Mouse (Mus musculus): ENCODE results near the gene Adamtsl1. TPM values are rescaled to one million over a fixed set of nuclear protein-coding genes. Genes with fewer than 3 reads are reported as not detected.
A peak's percentile ranks its signal among the peaks of the same experiment; 100 is the strongest.

Adamtsl1 gene
- total RNA-seq, 1 experiment, result 6.3 TPM

GRCm38 (mm10) chr4:85783768-85784379, 269.9 kb downstream of the Adamtsl1 start:
- DNase-seq (ENCODE audit: low read depth, low spot score), result no peak
- TF ChIP-seq ZNF384 (IDR thresholded peaks at IDR 0.05; ENCODE audit: low read depth, low read length), result no peak
- no peak for TF ChIP-seq HCFC1 (IDR thresholded peaks at IDR 0.05; ENCODE audit: borderline replicate concordance, insufficient read depth, low read length)
- TF ChIP-seq MAFK (IDR thresholded peaks at IDR 0.05; ENCODE audit: insufficient read depth, low read depth, low read length), result no peak
- no peak overlapping the region for H3K4me3 ChIP-seq (ENCODE audit: insufficient read depth in 1 of 2, low read depth in 1 of 2, low read length in 2 of 2, poor library complexity in 1 of 2, severe bottlenecking in 1 of 2)
- H3K9me3 ChIP-seq (ENCODE audit: control insufficient read depth, insufficient read depth, low read depth, low read length), result no peaks in the 10 kb centered on the region
- in situ Hi-C loops (cut with MboI; ENCODE audit: low sequenced_read_pairs in 2 of 2, unreplicated experiment in 2 of 2), result no loop called here
- no peaks in the 10 kb centered on the region for H3K4me1 ChIP-seq (ENCODE audit: control insufficient read depth in 2 of 2, insufficient read depth in 2 of 2, low read length in 2 of 2, poor library complexity in 1 of 2)
- no peak overlapping the region for H3K9ac ChIP-seq (ENCODE audit: insufficient read depth, low read depth, low read length, poor library complexity, severe bottlenecking)
- H3K27ac ChIP-seq (ENCODE audit: insufficient read depth, low read depth, low read length, poor library complexity, severe bottlenecking), result no peak overlapping the region
- no peaks in the 10 kb centered on the region for H3K36me3 ChIP-seq (ENCODE audit: control insufficient read depth, insufficient read depth, low read length, poor library complexity, severe bottlenecking)

GRCm38 (mm10) chr4:85784428-85784827, 270.5 kb downstream of the Adamtsl1 start:
- no peaks in the 10 kb centered on the region for H3K9me3 ChIP-seq (ENCODE audit: control insufficient read depth, insufficient read depth, low read depth, low read length)
- H3K4me1 ChIP-seq (ENCODE audit: control insufficient read depth in 2 of 2, insufficient read depth in 2 of 2, low read length in 2 of 2, poor library complexity in 1 of 2), result no peaks in the 10 kb centered on the region
- no peak overlapping the region for H3K27ac ChIP-seq (ENCODE audit: insufficient read depth, low read depth, low read length, poor library complexity, severe bottlenecking)
- DNase-seq (ENCODE audit: low read depth, low spot score), result no peak
- no peak overlapping the region for H3K4me3 ChIP-seq (ENCODE audit: insufficient read depth in 1 of 2, low read depth in 1 of 2, low read length in 2 of 2, poor library complexity in 1 of 2, severe bottlenecking in 1 of 2)
- H3K36me3 ChIP-seq (ENCODE audit: control insufficient read depth, insufficient read depth, low read length, poor library complexity, severe bottlenecking), result no peaks in the 10 kb centered on the region
- no peak overlapping the region for H3K9ac ChIP-seq (ENCODE audit: insufficient read depth, low read depth, low read length, poor library complexity, severe bottlenecking)
- in situ Hi-C loops (cut with MboI; ENCODE audit: low sequenced_read_pairs in 2 of 2, unreplicated experiment in 2 of 2), result no loop called here
- TF ChIP-seq HCFC1 (IDR thresholded peaks at IDR 0.05; ENCODE audit: borderline replicate concordance, insufficient read depth, low read length), result no peak
- no peak for TF ChIP-seq ZNF384 (IDR thresholded peaks at IDR 0.05; ENCODE audit: low read depth, low read length)

DNA sequence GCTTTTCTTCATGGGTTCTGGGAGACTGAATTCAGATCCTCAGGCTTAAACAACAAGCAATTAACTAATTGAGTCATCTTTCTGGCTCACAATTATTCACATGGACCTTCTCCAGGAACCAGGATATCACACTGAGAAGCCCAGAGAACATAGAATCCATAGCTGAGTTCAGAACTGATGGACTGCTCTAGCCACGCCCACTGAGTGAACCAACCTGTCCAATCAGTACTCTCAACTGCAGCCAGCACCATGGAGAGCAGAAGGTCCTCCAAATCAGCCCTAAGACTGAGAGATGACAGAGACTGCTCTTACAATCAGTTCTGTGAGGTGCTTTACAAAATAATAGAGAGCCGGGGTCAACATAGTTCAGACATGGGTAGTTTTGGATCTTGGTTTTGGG, 276.3 kb downstream of the Adamtsl1 start:
- Histone ChIP-seq H3K9ac (ENCODE audit: insufficient read depth, low read depth, low read length, poor library complexity, severe bottlenecking) (no peak overlapping the region), H3K4me1 (ENCODE audit: control insufficient read depth in 2 of 2, insufficient read depth in 2 of 2, low read length in 2 of 2, poor library complexity in 1 of 2) (no peaks in the 10 kb centered on the region), H3K9me3 (ENCODE audit: control insufficient read depth, insufficient read depth, low read depth, low read length) (no peaks in the 10 kb centered on the region), H3K4me3 (ENCODE audit: insufficient read depth in 1 of 2, low read depth in 1 of 2, low read length in 2 of 2, poor library complexity in 1 of 2, severe bottlenecking in 1 of 2) (no peak overlapping the region), H3K27ac (ENCODE audit: insufficient read depth, low read depth, low read length, poor library complexity, severe bottlenecking) (no peak overlapping the region), H3K36me3 (ENCODE audit: control insufficient read depth, insufficient read depth, low read length, poor library complexity, severe bottlenecking) (no peaks in the 10 kb centered on the region)
- in situ Hi-C loops (cut with MboI; ENCODE audit: low sequenced_read_pairs in 2 of 2, unreplicated experiment in 2 of 2), result no loop called here
- peak; percentile 40 for DNase-seq (ENCODE audit: low read depth, low spot score)
- TF ChIP-seq HCFC1 (IDR thresholded peaks at IDR 0.05; ENCODE audit: borderline replicate concordance, insufficient read depth, low read length) (no peak), CHD2 (IDR thresholded peaks at IDR 0.05; ENCODE audit: low read depth, low read length) (no peak), ZNF384 (IDR thresholded peaks at IDR 0.05; ENCODE audit: low read depth, low read length) (no peak), MAFK (IDR thresholded peaks at IDR 0.05; ENCODE audit: insufficient read depth, low read depth, low read length) (peak; percentile 89), ZC3H11A (IDR thresholded peaks at IDR 0.05; ENCODE audit: borderline replicate concordance, low read depth, low read length) (no peak)

DNA sequence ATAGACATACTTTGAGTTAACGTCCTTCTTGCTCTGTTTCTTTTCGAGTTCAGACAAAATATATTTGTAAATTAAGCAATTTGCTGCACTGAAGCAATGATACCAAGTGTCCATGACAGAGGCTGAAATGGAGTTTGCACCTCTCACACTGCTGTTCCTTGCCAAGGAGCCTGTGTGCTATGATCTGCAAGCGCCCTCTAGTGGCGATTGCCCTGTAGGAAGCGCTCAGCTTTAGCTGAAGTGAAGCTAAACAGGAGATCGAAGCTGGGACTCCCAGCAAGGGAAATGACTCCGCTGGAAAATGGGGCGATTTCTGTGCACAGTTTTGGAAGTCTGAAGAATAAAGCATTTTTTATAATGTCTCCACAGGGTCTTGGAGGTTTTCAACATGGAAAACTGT, 287.8 kb downstream of the Adamtsl1 start:
- TF ChIP-seq ZC3H11A (IDR thresholded peaks at IDR 0.05; ENCODE audit: borderline replicate concordance, low read depth, low read length) (peak; percentile 76; the same call in 1 of the 2 replicates), ZNF384 (IDR thresholded peaks at IDR 0.05; ENCODE audit: low read depth, low read length) (no peak)
- Histone ChIP-seq H3K27ac (ENCODE audit: insufficient read depth, low read depth, low read length, poor library complexity, severe bottlenecking) (no peak overlapping the region), H3K9me3 (ENCODE audit: control insufficient read depth, insufficient read depth, low read depth, low read length) (no peaks in the 10 kb centered on the region), H3K4me3 (ENCODE audit: insufficient read depth in 1 of 2, low read depth in 1 of 2, low read length in 2 of 2, poor library complexity in 1 of 2, severe bottlenecking in 1 of 2) (no peak overlapping the region), H3K9ac (ENCODE audit: insufficient read depth, low read depth, low read length, poor library complexity, severe bottlenecking) (no peak overlapping the region), H3K4me1 (ENCODE audit: control insufficient read depth in 2 of 2, insufficient read depth in 2 of 2, low read length in 2 of 2, poor library complexity in 1 of 2) (no peaks in the 10 kb centered on the region), H3K36me3 (ENCODE audit: control insufficient read depth, insufficient read depth, low read length, poor library complexity, severe bottlenecking) (no peaks in the 10 kb centered on the region)
- in situ Hi-C loops (cut with MboI; ENCODE audit: low sequenced_read_pairs in 2 of 2, unreplicated experiment in 2 of 2), result loop anchor here (5.0 to 25.0 kb wide), 3 partner anchors 390 to 640 kb away; no protein-coding TSS in a partner anchor
- peak; percentile 79 for DNase-seq (ENCODE audit: low read depth, low spot score)

DNA sequence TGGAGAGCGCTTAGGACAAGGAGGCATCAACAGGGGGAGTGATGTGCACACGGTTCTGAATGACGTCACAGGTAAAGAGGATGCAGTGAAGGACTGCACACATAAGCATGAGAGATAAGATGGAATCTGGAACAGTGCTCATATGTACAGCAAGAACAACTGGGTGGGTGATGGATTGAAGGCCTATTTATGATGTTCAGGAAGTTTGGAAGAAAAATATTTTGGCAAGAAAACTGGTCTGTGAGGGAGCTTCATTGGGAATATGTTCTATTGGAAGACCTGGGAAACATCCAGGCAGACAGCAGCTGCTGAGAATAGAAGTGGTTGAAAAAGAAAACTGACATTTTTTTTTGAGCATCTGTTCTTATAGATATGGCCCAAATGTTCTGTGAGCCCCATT, 300.4 kb downstream of the Adamtsl1 start:
- Histone ChIP-seq H3K4me3 (ENCODE audit: insufficient read depth in 1 of 2, low read depth in 1 of 2, low read length in 2 of 2, poor library complexity in 1 of 2, severe bottlenecking in 1 of 2) (no peak overlapping the region), H3K36me3 (ENCODE audit: control insufficient read depth, insufficient read depth, low read length, poor library complexity, severe bottlenecking) (no peaks in the 10 kb centered on the region), H3K4me1 (ENCODE audit: control insufficient read depth in 2 of 2, insufficient read depth in 2 of 2, low read length in 2 of 2, poor library complexity in 1 of 2) (no peaks in the 10 kb centered on the region), H3K9me3 (ENCODE audit: control insufficient read depth, insufficient read depth, low read depth, low read length) (no peaks in the 10 kb centered on the region), H3K9ac (ENCODE audit: insufficient read depth, low read depth, low read length, poor library complexity, severe bottlenecking) (no peak overlapping the region), H3K27ac (ENCODE audit: insufficient read depth, low read depth, low read length, poor library complexity, severe bottlenecking) (no peak overlapping the region)
- DNase-seq (ENCODE audit: low read depth, low spot score), result no peak
- in situ Hi-C loops (cut with MboI; ENCODE audit: low sequenced_read_pairs in 2 of 2, unreplicated experiment in 2 of 2), result loop anchor here in 1 of 2 experiments (25.0 kb wide), 2 partner anchors 402 to 652 kb away; no protein-coding TSS in a partner anchor
- TF ChIP-seq HCFC1 (IDR thresholded peaks at IDR 0.05; ENCODE audit: borderline replicate concordance, insufficient read depth, low read length) (no peak), CHD2 (IDR thresholded peaks at IDR 0.05; ENCODE audit: low read depth, low read length) (no peak), ZNF384 (IDR thresholded peaks at IDR 0.05; ENCODE audit: low read depth, low read length) (no peak), ZC3H11A (IDR thresholded peaks at IDR 0.05; ENCODE audit: borderline replicate concordance, low read depth, low read length) (no peak), MAFK (IDR thresholded peaks at IDR 0.05; ENCODE audit: insufficient read depth, low read depth, low read length) (no peak)

All from ES-E14 (cell line).